Mouse (Mus musculus): ENCODE results near the gene Klk5.

Klk5 gene

GRCm38 (mm10) chr7:43841701-43842100, at the start of gene Klk5:
Gene Klk5 (plus strand): TSS chr7:43841971.
- DNase-seq (ENCODE audit: low spot score) = no peak

- DNase-seq (ENCODE audit: low spot score) = no peak
Observed at GRCm38 (mm10) chr7:43796355-43796754, 45.4 kb upstream of the Klk5 start.

DNA sequence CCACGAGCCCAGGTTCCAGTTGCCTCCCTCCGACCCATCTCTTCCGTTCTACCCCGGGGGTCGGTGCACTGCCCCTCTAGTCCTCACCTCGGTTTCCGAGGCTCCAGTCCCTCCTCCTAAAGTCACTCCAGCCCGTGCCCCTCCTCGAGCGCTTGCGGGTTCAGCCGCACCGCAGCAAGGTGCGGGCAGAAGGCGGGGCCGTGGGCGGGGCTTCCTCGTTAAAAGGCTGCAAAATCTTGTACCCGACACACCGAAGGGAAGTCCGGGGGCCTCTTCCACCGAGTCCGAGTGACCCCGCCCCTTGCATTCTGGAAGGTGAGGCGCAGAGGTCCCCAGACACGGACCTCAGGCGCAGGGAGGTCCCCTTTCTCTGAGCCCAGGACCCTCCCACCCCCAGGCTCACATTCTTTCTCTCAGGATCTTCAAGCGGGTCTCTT, 44.4 kb upstream of the Klk5 start, which contains the start of gene Klk8:
TSS of gene Klk8 (plus strand) at position 245 of the 437 bp plus-strand sequence.
- DNase-seq (ENCODE audit: low spot score) = no peak

- DNase-seq (ENCODE audit: low spot score) = no peak
Observed at GRCm38 (mm10) chr7:43797844-43798462, 43.8 kb upstream of the Klk5 start.

GRCm38 (mm10) chr7:43799876-43800275, 41.9 kb upstream of the Klk5 start:
- no peak for DNase-seq (ENCODE audit: low spot score)

DNA sequence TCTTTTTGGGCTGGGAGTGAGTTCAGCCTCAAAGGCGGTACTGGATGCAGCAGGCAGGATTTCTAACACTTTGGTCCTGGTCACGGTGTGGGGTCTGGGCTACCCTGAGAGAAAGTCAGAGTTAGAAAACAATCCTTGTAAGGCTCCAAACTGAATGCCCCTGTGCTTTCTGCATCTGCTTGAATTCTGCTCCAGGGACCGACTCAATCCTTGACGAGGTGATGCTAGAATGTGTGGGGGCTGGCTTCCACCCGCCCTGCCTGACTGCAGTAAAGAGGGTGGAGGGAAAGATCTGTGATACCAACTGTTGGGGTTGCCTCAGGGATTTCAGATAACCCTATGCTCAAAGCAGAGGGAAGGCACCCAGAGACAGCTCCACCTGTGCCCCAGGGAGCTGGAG, 30.8 kb upstream of the Klk5 start, which contains the start of gene Klk7:
TSS of gene Klk7 (plus strand) at position 301 of the 400 bp plus-strand sequence.
- DNase-seq (ENCODE audit: low spot score) = no peak

- no peak for DNase-seq (ENCODE audit: low spot score)
Observed at GRCm38 (mm10) chr7:43815211-43815610, 26.6 kb upstream of the Klk5 start.

DNA sequence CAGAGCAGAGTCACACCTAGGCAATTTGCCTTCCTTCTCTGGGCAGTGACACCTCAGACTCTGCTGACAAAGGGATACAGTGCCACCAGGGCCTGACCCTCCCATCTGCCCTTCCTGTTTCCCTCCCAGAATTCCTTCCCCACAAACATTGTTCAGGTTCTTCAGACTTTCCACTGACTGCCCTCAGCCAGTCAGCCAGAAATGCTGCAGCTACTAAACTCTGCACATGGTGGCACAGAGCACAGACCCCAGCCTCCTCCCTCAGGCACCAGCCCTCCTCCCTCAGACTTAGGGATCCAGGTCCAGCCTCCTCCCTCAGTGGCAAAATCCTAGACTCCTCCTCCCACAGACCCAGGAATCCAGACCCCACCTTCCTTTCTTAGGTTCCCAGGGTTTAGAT, 25.0 kb upstream of the Klk5 start:
- DNase-seq (ENCODE audit: low spot score) = no peak

DNA sequence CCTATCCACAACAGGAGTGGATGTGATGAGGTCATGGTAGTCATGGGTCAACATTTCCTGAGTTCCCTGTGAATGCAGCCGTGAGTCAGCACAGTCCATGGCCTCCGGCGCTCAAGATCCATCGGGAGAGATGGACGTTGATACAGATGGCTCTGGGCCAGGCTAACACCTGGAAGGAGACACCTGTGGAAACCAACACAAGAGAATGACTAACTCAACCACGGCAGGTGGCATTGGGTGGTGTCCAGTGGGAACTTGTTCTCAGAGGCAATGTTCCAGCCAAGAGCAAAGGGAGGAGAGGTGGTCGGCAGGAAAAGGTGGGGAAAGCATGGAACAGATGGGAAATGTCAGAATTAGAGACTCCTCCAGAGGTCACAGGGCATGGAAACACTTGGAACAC, 20.2 kb upstream of the Klk5 start:
- no peak for DNase-seq (ENCODE audit: low spot score)

GRCm38 (mm10) chr7:43824199-43824598, 17.6 kb upstream of the Klk5 start, which contains the start of gene Klk6:
Gene Klk6 (plus strand): TSS chr7:43824499.
- DNase-seq (ENCODE audit: low spot score) = no peak

DNA sequence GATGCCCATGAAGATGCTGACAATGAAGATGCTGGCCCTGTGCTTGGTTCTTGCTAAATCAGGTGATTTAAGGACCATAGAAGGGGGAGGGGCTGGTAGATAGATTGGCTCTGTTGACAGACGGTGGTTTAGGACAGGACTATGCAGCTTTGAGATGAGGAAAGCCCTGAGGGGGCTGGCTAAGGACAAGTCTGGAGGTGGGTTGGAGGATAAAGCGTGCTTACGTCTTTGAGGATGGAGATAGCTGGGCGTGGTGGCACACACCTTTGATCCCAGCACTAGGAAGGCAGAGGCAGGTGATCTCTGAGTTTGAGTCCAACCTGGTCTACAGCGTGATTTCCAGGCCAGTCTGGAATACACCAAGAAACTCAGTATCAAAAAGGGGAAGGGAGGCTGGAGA, 15.7 kb upstream of the Klk5 start:
- no peak for DNase-seq (ENCODE audit: low spot score)

GRCm38 (mm10) chr7:43827706-43828105, 14.1 kb upstream of the Klk5 start:
- no peak for DNase-seq (ENCODE audit: low spot score)

GRCm38 (mm10) chr7:43829006-43829405, 12.8 kb upstream of the Klk5 start:
- DNase-seq (ENCODE audit: low spot score) = no peak

DNA sequence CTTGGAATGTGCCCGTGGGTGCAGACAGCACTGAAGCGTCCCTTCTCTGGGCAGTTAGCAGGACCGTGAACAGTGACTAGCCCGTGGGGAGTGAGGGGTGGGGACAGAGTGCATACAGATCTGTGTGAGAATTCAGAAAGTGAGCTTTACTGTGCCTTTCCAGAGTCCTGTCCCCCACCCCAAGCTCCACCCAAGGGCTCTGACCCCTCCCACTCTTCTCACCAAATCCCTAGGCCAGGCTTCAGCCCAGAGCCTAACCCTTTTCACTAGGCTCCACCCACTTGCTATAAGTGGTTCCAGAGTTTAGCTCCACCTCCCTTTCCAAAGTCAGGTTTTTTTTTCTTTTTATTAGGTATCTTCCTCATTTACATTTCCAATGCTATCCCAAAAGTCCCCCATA, 2.0 kb downstream of the Klk5 start:
- no peak for DNase-seq (ENCODE audit: low spot score)

DNA sequence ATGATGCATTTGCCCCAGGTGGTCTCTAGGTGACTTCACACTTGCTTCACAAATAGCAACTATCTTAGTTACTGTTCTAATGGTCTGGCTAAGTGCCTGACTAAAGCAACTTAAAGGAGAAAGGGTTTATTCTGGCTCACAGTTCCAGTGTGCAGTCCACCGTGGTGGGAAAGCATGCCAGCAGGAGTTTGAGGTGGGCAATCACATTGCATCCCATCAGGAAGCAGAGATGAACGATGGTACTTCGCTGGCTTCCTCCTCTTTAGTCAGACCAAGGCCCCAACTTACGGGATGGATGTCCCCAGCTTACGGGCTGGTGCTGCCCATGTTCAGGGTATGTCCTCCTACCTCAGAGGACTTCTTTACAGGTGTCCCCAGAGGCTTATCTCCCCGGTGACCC, 9.8 kb downstream of the Klk5 start:
- no peak for DNase-seq (ENCODE audit: low spot score)

- no peak for DNase-seq (ENCODE audit: low spot score)
Observed at GRCm38 (mm10) chr7:43854642-43855380, 13.0 kb downstream of the Klk5 start.

GRCm38 (mm10) chr7:43855709-43856108, 13.9 kb downstream of the Klk5 start:
- DNase-seq (ENCODE audit: low spot score) = no peak

DNA sequence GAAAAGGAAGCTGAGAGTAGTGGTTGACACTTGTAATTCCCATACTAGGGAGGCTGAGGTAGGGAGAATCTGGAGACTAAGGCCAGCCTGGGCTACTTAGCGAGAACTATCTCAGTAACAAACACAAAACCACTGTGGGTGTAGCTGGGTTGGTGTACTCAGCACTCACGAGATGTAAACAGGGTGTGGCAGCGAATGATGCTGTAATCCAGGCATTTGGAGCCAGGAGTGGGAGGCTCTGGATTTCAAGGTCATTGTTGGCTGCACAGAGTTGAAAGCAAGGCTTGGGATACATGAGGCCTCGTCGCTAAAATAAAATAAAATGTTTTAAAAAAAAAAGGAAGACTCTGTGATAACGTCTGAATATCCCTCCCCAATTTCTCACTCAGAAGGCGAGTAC, 14.5 kb downstream of the Klk5 start:
- DNase-seq (ENCODE audit: low spot score) = no peak

- DNase-seq (ENCODE audit: low spot score) = no peak
Observed at GRCm38 (mm10) chr7:43857501-43857900, 15.7 kb downstream of the Klk5 start.

GRCm38 (mm10) chr7:43860411-43860810, 18.6 kb downstream of the Klk5 start:
- no peak for DNase-seq (ENCODE audit: low spot score)

DNA sequence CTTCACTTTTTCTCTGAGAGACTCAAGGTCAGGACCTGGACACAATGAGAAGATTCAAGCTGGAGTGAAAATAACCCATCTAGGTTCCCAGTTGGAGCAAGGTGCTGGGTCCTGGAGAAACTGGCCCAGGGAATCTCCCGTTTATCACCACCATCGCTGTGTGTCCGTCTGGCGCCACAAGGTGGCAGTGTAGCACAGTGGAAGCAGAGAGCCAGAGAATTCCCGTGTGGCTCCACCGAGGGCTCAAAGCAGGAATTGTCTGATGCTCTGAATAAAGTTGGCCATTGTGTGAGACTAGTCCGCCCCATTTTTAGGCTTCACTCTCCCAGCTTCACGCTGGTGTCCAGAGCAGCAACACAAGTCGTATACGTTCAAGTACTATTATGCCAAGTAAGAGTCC, 31.5 kb downstream of the Klk5 start:
- DNase-seq (ENCODE audit: low spot score) = no peak

DNA sequence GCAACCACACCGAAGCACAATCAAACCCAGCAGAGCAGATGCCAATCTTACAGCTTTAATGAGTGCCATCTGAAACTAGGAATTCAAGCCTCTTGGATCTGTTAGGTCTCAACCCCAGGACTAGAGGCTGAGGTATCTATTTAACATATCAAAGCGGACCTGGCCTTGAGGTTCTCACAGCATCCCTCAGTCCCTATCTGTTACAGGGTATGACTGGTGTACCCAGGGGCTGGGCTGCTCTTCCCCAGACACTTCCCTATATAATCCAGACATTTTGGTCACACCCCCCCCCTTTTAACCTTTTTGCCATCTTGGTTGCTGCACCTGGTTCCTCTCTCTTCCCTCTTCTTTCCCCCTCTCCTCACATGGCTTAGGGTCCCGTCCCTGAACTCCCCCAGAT, 31.9 kb downstream of the Klk5 start:
- DNase-seq (ENCODE audit: low spot score) = no peak

DNA sequence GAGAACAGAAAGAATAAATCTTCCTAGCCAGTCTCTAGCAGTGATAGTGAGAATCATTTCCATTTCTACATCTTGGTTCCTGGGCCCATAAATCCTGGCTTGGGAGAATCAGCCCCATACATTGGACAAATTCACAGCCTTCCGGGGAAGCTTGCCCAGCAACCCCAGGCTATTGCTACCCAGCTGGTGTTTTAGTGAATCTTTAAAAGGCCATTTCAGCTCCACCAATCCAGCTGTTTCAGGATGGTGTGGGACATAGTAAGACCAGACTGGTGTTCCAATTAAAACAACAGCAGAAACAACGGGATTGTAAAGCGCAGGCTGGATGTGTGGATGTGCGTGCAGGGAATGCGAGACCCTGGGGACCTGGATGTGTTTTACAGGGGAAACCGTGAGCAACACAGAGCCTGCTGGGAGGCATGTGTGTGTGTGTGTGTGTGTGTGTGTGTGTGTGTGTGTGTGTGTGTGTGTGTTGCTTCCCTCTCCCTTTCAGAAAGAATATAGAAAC, 33.2 kb downstream of the Klk5 start:
- no peak for DNase-seq (ENCODE audit: low spot score)
